Mouse (Mus musculus) thymus, adult 2 months (tissue): ENCODE data around the gene Mctp1. TPM values are rescaled to one million over a fixed set of nuclear protein-coding genes. Genes with fewer than 3 reads are reported as not detected.

Experiments used
- DNase-seq: peaks from one replicate; pipeline ENCODE4 v3.0.0; 2021
- H3K27ac ChIP-seq: fragments of 200-500 bp; 2 replicates; pipeline ENCODE4 v1.5.1; 2012; ENCODE audit warnings: low read length, control low read depth; ENCODE audit not compliant: control insufficient read depth, insufficient read depth
- H3K27me3 ChIP-seq: fragments of 200-500 bp; 2 replicates; pipeline ENCODE4 v1.6.1; 2012; ENCODE audit warnings: mild to moderate bottlenecking, low read length, moderate library complexity, mixed read lengths; ENCODE audit not compliant: control insufficient read depth, insufficient read depth
- H3K36me3 ChIP-seq: fragments of 200-500 bp; 2 replicates; pipeline ENCODE4 v1.6.1; 2012; ENCODE audit warnings: mild to moderate bottlenecking, low read length, moderate library complexity; ENCODE audit not compliant: control insufficient read depth, insufficient read depth
- H3K4me1 ChIP-seq: fragments of 200-500 bp; replicated peaks from 2 replicates; pipeline ENCODE4 v1.6.1; 2012; ENCODE audit warnings: low read length; ENCODE audit not compliant: control insufficient read depth, insufficient read depth
- H3K4me3 ChIP-seq: fragments of 200-500 bp; 2 replicates; pipeline ENCODE4 v1.5.1; 2012; ENCODE audit warnings: mild to moderate bottlenecking, low read length, control low read depth, moderate library complexity; ENCODE audit not compliant: control insufficient read depth, insufficient read depth
- CTCF ChIP-seq: fragments of 200-500 bp; IDR thresholded peaks from 2 replicates; pipeline ENCODE4 v1.5.1; 2012; ENCODE audit warnings: mild to moderate bottlenecking, control low read depth, low read length, moderate library complexity, borderline replicate concordance; ENCODE audit not compliant: control insufficient read depth, poor library complexity, insufficient read depth; ENCODE audit errors: extremely low read depth
- POLR2A ChIP-seq: fragments of 200-500 bp; IDR thresholded peaks from 2 replicates; pipeline ENCODE4 v1.6.1; 2012; ENCODE audit warnings: mild to moderate bottlenecking, low read length, control low read depth, moderate library complexity; ENCODE audit not compliant: control insufficient read depth, poor library complexity, insufficient read depth; ENCODE audit errors: extremely low read depth
- WGBS: fragments of 180-500 bp; shearing (Covaris S2); methylation state at CpG from one replicate; pipeline ENCODE4 v1.1.7; 2018; 5-methylcytosine and 5-hydroxymethylcytosine counted together
- polyA plus RNA-seq: library from polyadenylated mRNA; depleted of rRNA; stranded (reverse); fragments of >200 nt; gene quantifications from 2 replicates; pipeline ENCODE4 v1.2.3, GENCODE M21; 2012

The Mctp1 gene
- polyA plus RNA-seq, 1 experiment = 0.77 TPM

DNA sequence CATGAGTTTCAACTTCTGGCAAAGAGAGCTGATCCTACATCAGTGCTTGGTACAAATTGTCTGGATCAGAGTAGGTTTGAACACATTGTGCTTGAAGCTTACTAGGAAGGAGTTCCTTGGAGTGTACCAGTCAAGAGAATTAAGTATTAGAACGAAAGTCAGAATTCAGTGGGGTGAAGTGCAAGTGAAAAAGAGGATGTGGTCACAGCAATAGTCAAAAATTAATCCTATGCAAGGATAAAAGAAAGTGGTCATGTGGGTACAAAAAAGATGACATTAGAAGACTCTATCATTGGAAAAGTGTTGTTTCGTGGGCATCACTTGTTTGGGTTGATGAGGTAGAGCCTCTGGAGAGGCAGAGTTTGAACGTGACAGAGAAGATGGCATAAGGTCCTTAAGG, 8.8 kb downstream of the Mctp1 start:
- H3K4me3 ChIP-seq = no peak overlapping the region
- H3K27me3 ChIP-seq = no peaks in the 10 kb centered on the region
- no peak for TF ChIP-seq POLR2A
- no peak for TF ChIP-seq CTCF
- WGBS = 13% methylated on average over 3 of the region's 3 CpGs
- H3K36me3 ChIP-seq = no peaks in the 10 kb centered on the region
- H3K27ac ChIP-seq = no peak overlapping the region
- DNase-seq = no peak
- H3K4me1 ChIP-seq = no peaks in the 10 kb centered on the region

DNA sequence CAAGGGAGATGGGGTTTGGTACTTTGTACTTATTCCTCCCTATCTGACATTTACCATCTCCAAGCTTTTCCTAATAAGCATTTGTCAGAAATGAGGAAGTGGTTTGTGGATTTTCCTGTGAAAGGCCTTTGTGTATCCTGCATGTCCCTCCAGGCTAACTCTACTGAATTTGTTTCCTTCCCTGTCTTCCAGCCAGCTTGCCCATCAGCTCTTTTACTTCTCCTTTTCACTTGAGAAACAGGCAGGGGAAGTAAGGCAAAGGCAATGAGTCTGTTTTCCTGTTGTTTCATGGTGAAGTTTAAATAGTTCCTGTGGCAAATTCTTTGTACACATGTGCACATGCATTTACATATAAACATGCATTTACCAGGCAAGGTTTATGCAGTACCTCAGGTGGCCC, 11.6 kb downstream of the Mctp1 start:
- TF ChIP-seq CTCF (no peak), POLR2A (no peak)
- no peak for DNase-seq

DNA sequence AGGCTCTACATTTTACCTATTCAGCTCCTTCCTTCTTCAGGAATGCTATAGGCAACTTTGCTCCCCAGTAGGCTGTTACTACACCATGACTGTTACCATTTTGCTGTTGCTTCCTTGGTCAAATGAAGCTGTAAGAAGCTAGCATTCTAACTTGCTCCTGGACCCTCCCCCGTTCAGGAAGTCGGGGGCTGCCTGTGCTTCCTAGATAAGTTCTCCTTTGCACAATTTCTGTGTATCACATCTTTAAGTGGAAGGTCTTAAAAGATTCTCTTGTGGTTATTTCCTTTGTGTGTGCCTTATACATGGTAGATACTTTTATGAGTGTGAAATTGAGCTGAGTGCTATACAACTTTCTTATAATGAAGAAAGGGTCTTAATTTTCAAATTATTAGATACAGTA, 25.0 kb downstream of the Mctp1 start:
- H3K4me3 ChIP-seq = no peak overlapping the region
- no peak for TF ChIP-seq CTCF
- no peak for TF ChIP-seq POLR2A
- H3K27me3 ChIP-seq = no peaks in the 10 kb centered on the region
- 18% methylated on average over 2 of the region's 2 CpGs for WGBS
- H3K36me3 ChIP-seq = no peaks in the 10 kb centered on the region
- H3K27ac ChIP-seq = no peak overlapping the region
- DNase-seq = no peak
- no peaks in the 10 kb centered on the region for H3K4me1 ChIP-seq

More for the DNA sequence above, 11.6 kb downstream of the Mctp1 start:
- Histone ChIP-seq H3K27ac (no peak overlapping the region), H3K4me3 (no peak overlapping the region), H3K36me3 (no peaks in the 10 kb centered on the region), H3K27me3 (no peaks in the 10 kb centered on the region), H3K4me1 (no peaks in the 10 kb centered on the region)

DNA sequence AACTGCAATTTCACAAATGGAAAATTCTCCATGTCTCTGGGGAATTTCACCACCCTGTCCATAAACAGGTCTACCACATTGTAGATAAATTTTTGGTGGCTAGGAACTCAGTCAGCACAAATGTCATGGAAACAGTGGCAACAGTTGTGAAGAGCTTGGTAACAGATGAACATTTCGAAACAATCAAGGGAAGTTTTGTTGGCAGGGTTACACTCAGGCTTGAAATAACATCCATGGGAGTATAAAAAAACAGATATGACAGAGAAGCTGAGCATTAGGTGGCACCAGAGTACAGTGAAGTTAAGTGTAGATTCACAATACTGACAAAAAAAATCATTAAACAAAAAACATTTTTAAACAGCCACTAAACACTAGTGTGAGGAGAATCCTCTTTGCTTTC, 26.3 kb downstream of the Mctp1 start:
- TF ChIP-seq POLR2A (no peak), CTCF (no peak)

DNA sequence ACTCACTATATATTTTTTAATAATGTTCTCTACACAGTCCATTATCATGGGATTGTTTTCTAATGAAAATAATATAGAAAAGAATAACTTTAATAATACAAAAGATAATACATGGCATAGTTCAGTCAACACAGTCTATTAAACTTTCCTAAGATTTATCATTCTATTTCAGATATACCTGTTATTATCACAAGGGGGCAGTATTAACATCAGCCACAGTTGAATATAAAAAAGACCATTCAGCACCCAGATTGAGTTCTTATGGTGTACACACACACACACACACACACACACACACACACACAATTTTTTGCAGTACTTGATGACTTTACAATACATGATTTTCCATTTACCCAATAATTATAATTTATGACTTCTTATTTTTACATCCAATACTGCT, 31.0 kb downstream of the Mctp1 start:
- no peak overlapping the region for H3K4me3 ChIP-seq
- no peaks in the 10 kb centered on the region for H3K27me3 ChIP-seq
- no peak overlapping the region for H3K27ac ChIP-seq
- no peaks in the 10 kb centered on the region for H3K36me3 ChIP-seq
- no peak for DNase-seq
- no peaks in the 10 kb centered on the region for H3K4me1 ChIP-seq
- TF ChIP-seq CTCF (no peak), POLR2A (no peak)

More for the DNA sequence above, 26.3 kb downstream of the Mctp1 start:
- 78% methylated on average over 1 of the region's 1 CpGs for WGBS
- H3K27me3 ChIP-seq = no peaks in the 10 kb centered on the region
- no peaks in the 10 kb centered on the region for H3K36me3 ChIP-seq
- DNase-seq = no peak
- no peak overlapping the region for H3K4me3 ChIP-seq
- H3K4me1 ChIP-seq = no peaks in the 10 kb centered on the region
- H3K27ac ChIP-seq = no peak overlapping the region

DNA sequence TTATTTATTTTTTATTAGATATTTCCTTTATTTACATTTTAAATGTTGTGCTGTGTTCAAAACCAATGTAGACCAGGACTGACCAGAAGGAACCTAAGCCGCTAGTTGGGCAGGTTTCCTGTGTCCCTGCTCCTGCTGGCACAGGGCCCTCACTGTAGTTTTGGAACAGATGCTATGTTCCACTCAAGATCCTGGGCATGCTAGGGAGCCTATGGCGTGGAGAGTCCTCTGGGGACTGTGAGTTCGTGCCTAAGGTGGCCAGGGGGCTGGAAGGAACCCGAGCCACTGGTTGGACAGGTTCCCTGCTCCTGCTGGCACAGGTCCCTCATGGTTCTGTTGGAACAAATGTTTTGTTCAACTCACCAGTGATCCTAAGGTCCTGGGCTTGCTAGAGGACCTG, 35.8 kb downstream of the Mctp1 start:
- no peaks in the 10 kb centered on the region for H3K36me3 ChIP-seq
- H3K27me3 ChIP-seq = no peaks in the 10 kb centered on the region
- WGBS = 90% methylated on average over 4 of the region's 4 CpGs
- no peak for DNase-seq
- no peak overlapping the region for H3K27ac ChIP-seq
- no peak for TF ChIP-seq POLR2A
- TF ChIP-seq CTCF = no peak
- H3K4me1 ChIP-seq = no peaks in the 10 kb centered on the region
- H3K4me3 ChIP-seq = no peak overlapping the region

DNA sequence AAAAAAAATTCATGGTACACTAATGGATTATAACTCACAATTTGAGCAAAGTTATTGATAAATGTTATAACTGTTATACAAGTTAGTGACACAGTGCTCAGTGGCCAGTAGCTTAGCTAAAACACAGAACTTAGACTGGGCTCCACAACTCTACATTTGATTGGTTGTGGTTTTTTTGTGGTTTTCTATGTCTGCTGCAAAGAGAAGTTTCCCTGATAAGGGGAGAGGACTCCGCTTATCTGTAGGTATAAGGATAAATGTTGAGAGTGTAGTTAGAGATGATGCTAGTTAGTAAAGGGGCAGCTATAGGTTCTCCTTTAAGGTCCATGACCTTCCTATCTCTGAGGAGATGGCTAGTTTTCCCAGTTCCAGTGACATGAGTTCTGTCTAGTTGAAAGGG, 36.7 kb downstream of the Mctp1 start:
- DNase-seq = no peak
- Histone ChIP-seq H3K27me3 (no peaks in the 10 kb centered on the region), H3K27ac (no peak overlapping the region), H3K4me3 (no peak overlapping the region), H3K4me1 (no peaks in the 10 kb centered on the region), H3K36me3 (no peaks in the 10 kb centered on the region)
- TF ChIP-seq CTCF = no peak
- no peak for TF ChIP-seq POLR2A
- 54% methylated on average over 1 of the region's 1 CpGs for WGBS
